Mouse (Mus musculus): Measurements from ENCODE around the gene Olfr784.
"Not testable (repeated sequence)": the region's sequence is repeated elsewhere in the genome, so short reads cannot be mapped to it uniquely, and the experiment has no call there.

GRCm38 (mm10) chr10:129374051-129374450 lies 9.8 kb upstream of the Olfr784 start:
- TF ChIP-seq CTCF (IDR thresholded peaks at IDR 0.05; ENCODE audit: insufficient read depth, low read length); POLR2A (IDR thresholded peaks at IDR 0.05; ENCODE audit: borderline replicate concordance, extremely low read depth, low read depth, low read length): not testable (repeated sequence)

All from lung, adult 2 months (tissue).